Mouse (Mus musculus) 3T3-L1 (cell line): ENCODE results near the gene Birc2.

Experiments used
- DNase-seq: peaks from one replicate; pipeline ENCODE4 v3.0.0-alpha.2; 2015; ENCODE audit warnings: low read depth, low spot score

Gene Birc2

GRCm38 (mm10) chr9:7846667-7847199 is 9.9 kb upstream of the Birc2 start:
- DNase-seq = no peak

- DNase-seq = no peak
Measured at GRCm38 (mm10) chr9:7845216-7845895, 8.5 kb upstream of the Birc2 start.

GRCm38 (mm10) chr9:7841221-7841620 is 4.4 kb upstream of the Birc2 start:
- DNase-seq = no peak

- DNase-seq = peak; percentile 77
Measured at GRCm38 (mm10) chr9:7837806-7838440, 1.1 kb upstream of the Birc2 start.

- peak; percentile 65 for DNase-seq
Measured at GRCm38 (mm10) chr9:7836331-7836730, 533 bp downstream of the Birc2 start.

GRCm38 (mm10) chr9:7835302-7835701 is 1.6 kb downstream of the Birc2 start:
- no peak for DNase-seq

GRCm38 (mm10) chr9:7833421-7833820 is 3.4 kb downstream of the Birc2 start:
- peak; percentile 28 for DNase-seq

- DNase-seq = no peak
Measured at GRCm38 (mm10) chr9:7829531-7830528, 7.0 kb downstream of the Birc2 start.

GRCm38 (mm10) chr9:7828706-7829105 is 8.2 kb downstream of the Birc2 start:
- no peak for DNase-seq

GRCm38 (mm10) chr9:7824916-7825315 is 11.9 kb downstream of the Birc2 start:
- no peak for DNase-seq

- no peak for DNase-seq
Measured at GRCm38 (mm10) chr9:7822758-7823157, 14.1 kb downstream of the Birc2 start.

- DNase-seq = no peak
Measured at GRCm38 (mm10) chr9:7805101-7805506, 31.8 kb downstream of the Birc2 start.

- DNase-seq = no peak
Measured at GRCm38 (mm10) chr9:7798555-7798954, 38.3 kb downstream of the Birc2 start.

- DNase-seq = no peak
Measured at GRCm38 (mm10) chr9:7797542-7797941, 39.3 kb downstream of the Birc2 start.

- DNase-seq = no peak
Measured at GRCm38 (mm10) chr9:7796129-7796864, 40.6 kb downstream of the Birc2 start.

GRCm38 (mm10) chr9:7795581-7795980 is 41.3 kb downstream of the Birc2 start:
- no peak for DNase-seq

GRCm38 (mm10) chr9:7793561-7793960 is 43.3 kb downstream of the Birc2 start:
- no peak for DNase-seq

- DNase-seq = no peak
Measured at GRCm38 (mm10) chr9:7790580-7791084, 46.2 kb downstream of the Birc2 start.

GRCm38 (mm10) chr9:7789764-7790575 is 46.9 kb downstream of the Birc2 start:
- DNase-seq = no peak

- no peak for DNase-seq
Measured at GRCm38 (mm10) chr9:7788411-7788810, 48.5 kb downstream of the Birc2 start.
